In genomic region chr2:20519447-20520098, GRCm38 (mm10) we compare ENCODE assay signal across 8 mouse cellular contexts.
DNase-seq lines count a peak whose midpoint lies in the region; ATAC-seq and TF ChIP-seq lines count a peak whose summit lies in the region.

No protein-coding gene starts in this region.

- H3K4me2 ChIP-seq in lung, postnatal 0 days (replicated peaks; ENCODE audit: low read depth, low read length) = peak overlapping the region; percentile 72

- no peaks in the 10 kb centered on the region for H3K9me3 ChIP-seq in lung, postnatal 0 days (ENCODE audit: low read length)

- 0 out of 2 replicates have a peak, but pooled peaks cover 4% of the 10 kb centered on the region for H3K4me1 ChIP-seq in lung, postnatal 0 days (ENCODE audit: insufficient read depth, low read depth, low read length)
- H3K4me1 ChIP-seq in small intestine, adult 2 months (ENCODE audit: control insufficient read depth, insufficient read depth, insufficient read length, low read length) = peaks cover 2% of the 10 kb centered on the region; the same call in 1 of the 2 replicates

- no peaks in the 10 kb centered on the region for H3K36me3 ChIP-seq in lung, postnatal 0 days (ENCODE audit: insufficient read depth, low read length)
- H3K36me3 ChIP-seq in small intestine, adult 2 months (ENCODE audit: control insufficient read depth, insufficient read depth, low read length) = no peaks in the 10 kb centered on the region

- ATAC-seq in lung, postnatal 0 days = peak; percentile 94
- ATAC-seq in CD4-positive, CD25-positive, alpha-beta regulatory T cell, adult 4 months = no peak

- TF ChIP-seq EP300 in lung, postnatal 0 days (IDR thresholded peaks at IDR 0.05) = 0 out of 2 replicates have a peak, but pooled peaks have one; percentile 11

- H3K4me3 ChIP-seq in lung, postnatal 0 days (ENCODE audit: low read depth, low read length) = peak overlapping the region; percentile 55
- H3K4me3 ChIP-seq in small intestine, adult 2 months (ENCODE audit: low read depth, low read length) = peak overlapping the region; percentile 73

- H3K9ac ChIP-seq in lung, postnatal 0 days (replicated peaks; ENCODE audit: low read depth) = peak overlapping the region; percentile 52

- peak; percentile 66 for TF ChIP-seq CTCF in lung, postnatal 0 days (IDR thresholded peaks at IDR 0.05)
- TF ChIP-seq CTCF in small intestine, adult 2 months (IDR thresholded peaks at IDR 0.05; ENCODE audit: extremely low read depth, insufficient read length, insufficient replicate concordance, low read depth, low read length) = peak; percentile 24; the same call in 1 of the 2 replicates

- H3K27ac ChIP-seq in lung, postnatal 0 days (ENCODE audit: low read length) = peak overlapping the region; percentile 89
- peak overlapping the region; percentile 54 for H3K27ac ChIP-seq in small intestine, adult 2 months (ENCODE audit: insufficient read depth, low read depth, low read length)

- no peak; the same call in 1 of the 2 replicates for TF ChIP-seq POLR2A in small intestine, adult 2 months (IDR thresholded peaks at IDR 0.05; ENCODE audit: low read depth, low read length)

- 1% methylated on average over 37 of the region's 39 CpGs for WGBS in lung, postnatal 0 days
- WGBS in small intestine, adult 2 months = 4% methylated on average over 39 of the region's 39 CpGs

- peak; percentile 4 to 22 for DNase-seq in left cerebral cortex, adult 18-20 months (ENCODE audit: low spot score in 2 of 2)
- no peak for DNase-seq in left cerebral cortex, adult 11 months (ENCODE audit: low spot score)
- peak; percentile 82 for DNase-seq in embryo, embryonic 9.5 days (ENCODE audit: extremely low spot score)
- peak; percentile 67 for DNase-seq in heart, adult 9 months (ENCODE audit: low spot score in 2 of 2)
- DNase-seq in kidney, adult 9 months = peak; percentile 77
- peak; percentile 89 for DNase-seq in lung, postnatal 0 days (ENCODE audit: low spot score)

- H3K27me3 ChIP-seq in lung, postnatal 0 days (replicated peaks; ENCODE audit: insufficient read depth, low read length) = no peaks in the 10 kb centered on the region
- no peaks in the 10 kb centered on the region for H3K27me3 ChIP-seq in small intestine, adult 2 months (ENCODE audit: control insufficient read depth, insufficient read depth, low read length)
